Comparison of ENCODE assay signal across 29 mouse cellular contexts in genomic region chr3:154284260-154284659, GRCm38 (mm10). TPM values are rescaled to one million over a fixed set of nuclear protein-coding genes. Genes with fewer than 3 reads are reported as not detected.
"Had no signal": no experiment of that assay in that cellular context is flagged by ENCODE, and none has a peak within 500 bp of the region (broad histone marks: within the 10 kb centered on the region; RNA-seq: fewer than 3 reads in every experiment).

No protein-coding gene starts in this region.

- H3K4me1 ChIP-seq: hindbrain, embryonic 10.5 days; hindbrain, embryonic 12.5 days had no signal

- H3K27ac ChIP-seq: heart, embryonic 10.5 days; hindbrain, embryonic 10.5 days; hindbrain, embryonic 12.5 days; hindbrain, embryonic 14.5 days; intestine, embryonic 15.5 days; layer of hippocampus, adult 2 months; left cerebral cortex, adult 2 months; limb, embryonic 15.5 days; liver, embryonic 12.5 days; liver, embryonic 14.5 days had no signal

- DNase-seq: gastrocnemius, postnatal 10 days; gastrocnemius, postnatal 25 days; heart, adult 18-20 months; heart, postnatal 10 days; heart, postnatal 4 days; kidney, adult 18-20 months; kidney, adult 9 months; kidney, postnatal 14 days had no signal

- H3K9ac ChIP-seq: heart, embryonic 12.5 days; hindbrain, embryonic 12.5 days; hindbrain, embryonic 14.5 days; intestine, embryonic 15.5 days; limb, embryonic 15.5 days; liver, embryonic 12.5 days; liver, embryonic 14.5 days had no signal

- H3K9me3 ChIP-seq: heart, embryonic 10.5 days; heart, embryonic 12.5 days; hindbrain, embryonic 10.5 days; hindbrain, embryonic 12.5 days; intestine, embryonic 15.5 days; limb, embryonic 15.5 days; liver, embryonic 12.5 days had no signal

- H3K4me2 ChIP-seq: heart, embryonic 12.5 days; hindbrain, embryonic 12.5 days; hindbrain, embryonic 14.5 days; intestine, embryonic 15.5 days; limb, embryonic 15.5 days; liver, embryonic 12.5 days had no signal

- ATAC-seq: forebrain, embryonic 16.5 days; hindbrain, embryonic 16.5 days; inflammation-experienced regulatory T-cells, adult 6 months; intestine, embryonic 15.5 days; intestine, postnatal 0 days; liver, embryonic 12.5 days had no signal

- H3K27me3 ChIP-seq: hindbrain, embryonic 12.5 days; intestine, embryonic 15.5 days had no signal

- H3K4me3 ChIP-seq: heart, embryonic 10.5 days; heart, embryonic 12.5 days; hindbrain, embryonic 10.5 days; hindbrain, embryonic 12.5 days; intestine, embryonic 15.5 days; layer of hippocampus, adult 2 months; left cerebral cortex, adult 2 months; limb, embryonic 15.5 days; liver, embryonic 12.5 days had no signal

- H3K36me3 ChIP-seq: heart, embryonic 10.5 days; heart, embryonic 12.5 days; hindbrain, embryonic 10.5 days; hindbrain, embryonic 12.5 days; intestine, embryonic 15.5 days; limb, embryonic 15.5 days; liver, embryonic 12.5 days had no signal

RNA-seq across cellular contexts. Expression of gene Lhx8, which starts 46.2 kb away (rescaled TPM):
- total RNA-seq: gastrocnemius, postnatal 25 days; granulocyte monocyte progenitor cell, adult 5-6 weeks; heart, adult 18-20 months; heart, adult 8-10 months; heart, postnatal 25 days; heart, postnatal 4 days; layer of hippocampus, adult 2 months; layer of hippocampus, postnatal 10 days; layer of hippocampus, postnatal 25 days; liver, adult 2 months had no signal
- polyA plus RNA-seq: heart, embryonic 12.5 days; hindbrain, embryonic 14.5 days; inflammation-experienced regulatory T-cells, adult 6 months; intestine, postnatal 0 days; liver, adult 2 months; liver, embryonic 12.5 days had no signal
